In the genomic region with DNA sequence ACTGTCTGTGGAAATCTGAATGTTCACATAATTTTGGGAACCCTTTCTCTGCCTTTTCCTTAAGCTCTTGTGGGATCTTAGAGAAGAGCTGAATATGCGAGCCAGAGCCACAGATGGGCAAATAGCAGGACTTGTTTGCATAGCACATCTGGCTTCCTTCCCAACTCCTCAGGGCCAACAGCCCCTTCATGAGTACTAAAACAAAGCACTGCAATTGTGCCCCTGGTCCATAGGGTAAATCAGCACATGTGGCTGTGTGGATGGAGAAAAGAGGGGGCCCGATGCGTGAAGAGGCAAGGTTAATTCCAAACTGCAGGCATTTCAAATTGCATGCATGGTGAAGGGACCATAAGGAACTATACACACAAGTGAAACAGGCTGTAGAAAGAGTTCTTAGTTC, we compare ENCODE assay signal across 21 mouse cellular contexts.
DNase-seq lines count a peak whose midpoint lies in the region; ATAC-seq and TF ChIP-seq lines count a peak whose summit lies in the region.
"Had no signal": no experiment of that assay in that cellular context is flagged by ENCODE, and none has a peak within 500 bp of the region (broad histone marks: within the 10 kb centered on the region; RNA-seq: fewer than 3 reads in every experiment).

No protein-coding gene starts in this region.

- H3K27me3 ChIP-seq in forebrain, embryonic 10.5 days (ENCODE audit: poor library complexity, severe bottlenecking), result no peaks in the 10 kb centered on the region
- no peaks in the 10 kb centered on the region for H3K27me3 ChIP-seq in forebrain, embryonic 12.5 days
- no peaks in the 10 kb centered on the region for H3K27me3 ChIP-seq in heart, postnatal 0 days (ENCODE audit: control insufficient read depth, insufficient read depth, low read length)
- H3K27me3 ChIP-seq in stomach, embryonic 16.5 days (ENCODE audit: control insufficient read depth, insufficient read depth, low read length), result no peaks in the 10 kb centered on the region
- H3K27me3 ChIP-seq in stomach, postnatal 0 days (ENCODE audit: control insufficient read depth, insufficient read depth, low read length), result no peaks in the 10 kb centered on the region
- H3K27me3 ChIP-seq: hindbrain, embryonic 12.5 days; kidney, embryonic 15.5 days; liver, embryonic 12.5 days had no signal

- 0 out of 2 replicates have a peak overlapping the region, but pooled peaks have one; percentile 8 for H3K27ac ChIP-seq in forebrain, embryonic 10.5 days
- no peak overlapping the region for H3K27ac ChIP-seq in forebrain, embryonic 12.5 days
- 0 out of 2 replicates have a peak overlapping the region, but pooled peaks have one; percentile 22 for H3K27ac ChIP-seq in heart, postnatal 0 days (ENCODE audit: low read depth)
- H3K27ac ChIP-seq in stomach, embryonic 16.5 days (ENCODE audit: low read length), result 0 out of 2 replicates have a peak overlapping the region, but pooled peaks have one; percentile 27
- H3K27ac ChIP-seq in stomach, postnatal 0 days (replicated peaks), result no peak overlapping the region
- H3K27ac ChIP-seq: hindbrain, embryonic 12.5 days; kidney, embryonic 15.5 days; left cerebral cortex, adult 2 months; liver, embryonic 12.5 days; midbrain, embryonic 10.5 days had no signal

- WGBS in forebrain, embryonic 10.5 days, result 69% methylated on average over 3 of the region's 3 CpGs
- 74% methylated on average over 3 of the region's 3 CpGs for WGBS in forebrain, embryonic 12.5 days
- 71% methylated on average over 3 of the region's 3 CpGs for WGBS in heart, postnatal 0 days
- 56% methylated on average over 3 of the region's 3 CpGs for WGBS in stomach, embryonic 16.5 days
- 58% methylated on average over 3 of the region's 3 CpGs for WGBS in stomach, postnatal 0 days

- DNase-seq in forebrain, embryonic 10.5 days (ENCODE audit: extremely low spot score, low spot score), result no peak
- no peak for DNase-seq in heart, postnatal 0 days (ENCODE audit: low spot score)
- DNase-seq in heart, postnatal 10 days, result no peak
- DNase-seq in stomach, postnatal 0 days (ENCODE audit: low spot score), result no peak
- no peak for DNase-seq in frontal cortex, postnatal 25 days (ENCODE audit: low spot score in 2 of 2)
- DNase-seq: adrenal gland, postnatal 10 days; cerebellum, adult 9-11 months; kidney, postnatal 4 days; layer of hippocampus, adult 9-11 months; retina, postnatal 1 day; thymus, postnatal 36 days had no signal

- no peak overlapping the region for H3K9ac ChIP-seq in forebrain, embryonic 12.5 days
- H3K9ac ChIP-seq in heart, postnatal 0 days (replicated peaks; ENCODE audit: low read depth, low read length), result no peak overlapping the region
- no peak overlapping the region for H3K9ac ChIP-seq in stomach, embryonic 16.5 days (ENCODE audit: low read length)
- no peak overlapping the region for H3K9ac ChIP-seq in stomach, postnatal 0 days (ENCODE audit: low read length)
- H3K9ac ChIP-seq: hindbrain, embryonic 12.5 days; kidney, embryonic 15.5 days; liver, embryonic 12.5 days had no signal

- peaks cover 4% of the 10 kb centered on the region; the same call in 1 of the 2 replicates for H3K4me1 ChIP-seq in forebrain, embryonic 10.5 days
- H3K4me1 ChIP-seq in forebrain, embryonic 12.5 days, result peaks cover 5% of the 10 kb centered on the region
- peaks cover 23% of the 10 kb centered on the region for H3K4me1 ChIP-seq in heart, postnatal 0 days (ENCODE audit: control insufficient read depth, insufficient read depth)
- H3K4me1 ChIP-seq in stomach, embryonic 16.5 days (ENCODE audit: control insufficient read depth, insufficient read depth, low read length), result peaks cover 28% of the 10 kb centered on the region
- H3K4me1 ChIP-seq in stomach, postnatal 0 days (replicated peaks; ENCODE audit: control insufficient read depth, insufficient read depth), result peaks cover 6% of the 10 kb centered on the region; the same call in 1 of the 2 replicates

- H3K4me2 ChIP-seq in forebrain, embryonic 12.5 days, result no peak overlapping the region
- H3K4me2 ChIP-seq in heart, postnatal 0 days (ENCODE audit: low read depth, low read length), result no peak overlapping the region
- no peak overlapping the region for H3K4me2 ChIP-seq in stomach, embryonic 16.5 days (ENCODE audit: low read depth, low read length)
- no peak overlapping the region for H3K4me2 ChIP-seq in stomach, postnatal 0 days (replicated peaks; ENCODE audit: low read depth)
- H3K4me2 ChIP-seq: hindbrain, embryonic 12.5 days; kidney, embryonic 15.5 days; liver, embryonic 12.5 days had no signal

- H3K4me3 ChIP-seq in forebrain, embryonic 10.5 days, result no peak overlapping the region
- no peak overlapping the region for H3K4me3 ChIP-seq in forebrain, embryonic 12.5 days (replicated peaks)
- H3K4me3 ChIP-seq in heart, postnatal 0 days (ENCODE audit: low read depth, low read length), result no peak overlapping the region
- H3K4me3 ChIP-seq in stomach, embryonic 16.5 days (replicated peaks; ENCODE audit: low read length), result no peak overlapping the region
- no peak overlapping the region for H3K4me3 ChIP-seq in stomach, postnatal 0 days (ENCODE audit: low read depth, low read length)
- H3K4me3 ChIP-seq: hindbrain, embryonic 12.5 days; kidney, embryonic 15.5 days; left cerebral cortex, adult 2 months; liver, embryonic 12.5 days; midbrain, embryonic 10.5 days had no signal

- no peak for ATAC-seq in forebrain, embryonic 12.5 days (ENCODE audit: low FRiP score)
- ATAC-seq in heart, postnatal 0 days (ENCODE audit: insufficient read depth, low read depth), result no peak
- peak; percentile 50; the same call in 1 of the 2 replicates for ATAC-seq in stomach, embryonic 16.5 days (ENCODE audit: insufficient read depth, low FRiP score)
- ATAC-seq in stomach, postnatal 0 days (ENCODE audit: low FRiP score, low TSS enrichment), result no peak
- ATAC-seq in monocyte, adult 5-6 weeks (replicated peaks; ENCODE audit: insufficient number of reproducible peaks, low FRiP score, low TSS enrichment, poor library complexity, severe bottlenecking), result no peak
- ATAC-seq: activated CD4-positive, CD25-positive, alpha-beta regulatory T cell, adult 4 months; inflammation-experienced regulatory T-cells, adult 6 months; liver, embryonic 12.5 days had no signal

- H3K9me3 ChIP-seq in forebrain, embryonic 10.5 days, result no peaks in the 10 kb centered on the region
- H3K9me3 ChIP-seq in forebrain, embryonic 12.5 days, result no peaks in the 10 kb centered on the region
- H3K9me3 ChIP-seq in heart, postnatal 0 days (replicated peaks; ENCODE audit: control insufficient read depth, low read length), result no peaks in the 10 kb centered on the region
- no peaks in the 10 kb centered on the region for H3K9me3 ChIP-seq in stomach, embryonic 16.5 days (replicated peaks; ENCODE audit: control insufficient read depth, low read length)
- no peaks in the 10 kb centered on the region for H3K9me3 ChIP-seq in stomach, postnatal 0 days (ENCODE audit: control insufficient read depth, low read length)
- H3K9me3 ChIP-seq: hindbrain, embryonic 12.5 days; kidney, embryonic 15.5 days; liver, embryonic 12.5 days; midbrain, embryonic 10.5 days had no signal

- TF ChIP-seq CTCF in heart, postnatal 0 days (IDR thresholded peaks at IDR 0.05; ENCODE audit: low read depth), result no peak
- TF ChIP-seq CTCF in stomach, postnatal 0 days (IDR thresholded peaks at IDR 0.05; ENCODE audit: low read depth), result no peak

- intact Hi-C loops in heart, postnatal 10 days (cut with DNase I), result no loop called here

- H3K36me3 ChIP-seq in forebrain, embryonic 10.5 days (replicated peaks), result no peaks in the 10 kb centered on the region
- no peaks in the 10 kb centered on the region for H3K36me3 ChIP-seq in forebrain, embryonic 12.5 days (replicated peaks)
- H3K36me3 ChIP-seq in heart, postnatal 0 days (replicated peaks; ENCODE audit: control insufficient read depth, insufficient read depth, low read length), result no peaks in the 10 kb centered on the region
- H3K36me3 ChIP-seq in stomach, embryonic 16.5 days (ENCODE audit: control insufficient read depth, insufficient read depth, low read length), result no peaks in the 10 kb centered on the region
- no peaks in the 10 kb centered on the region for H3K36me3 ChIP-seq in stomach, postnatal 0 days (ENCODE audit: control insufficient read depth, insufficient read depth, low read length)
- H3K36me3 ChIP-seq: hindbrain, embryonic 12.5 days; kidney, embryonic 15.5 days; liver, embryonic 12.5 days; midbrain, embryonic 10.5 days had no signal

- no peak for TF ChIP-seq EP300 in heart, postnatal 0 days (IDR thresholded peaks at IDR 0.05; ENCODE audit: low read depth)
- no peak for TF ChIP-seq EP300 in stomach, postnatal 0 days (optimal IDR thresholded peaks at IDR 0.05)

Comparison
In these comparisons a context has a peak if more than half of its experiments do, and no peak if none do; other contexts are left out.
1. H3K27ac ChIP-seq: peak in forebrain, embryonic 10.5 days (single experiment), heart, postnatal 0 days (single experiment) and stomach, embryonic 16.5 days (single experiment); none in forebrain, embryonic 12.5 days (single experiment) and stomach, postnatal 0 days (single experiment).